In the genomic region with DNA sequence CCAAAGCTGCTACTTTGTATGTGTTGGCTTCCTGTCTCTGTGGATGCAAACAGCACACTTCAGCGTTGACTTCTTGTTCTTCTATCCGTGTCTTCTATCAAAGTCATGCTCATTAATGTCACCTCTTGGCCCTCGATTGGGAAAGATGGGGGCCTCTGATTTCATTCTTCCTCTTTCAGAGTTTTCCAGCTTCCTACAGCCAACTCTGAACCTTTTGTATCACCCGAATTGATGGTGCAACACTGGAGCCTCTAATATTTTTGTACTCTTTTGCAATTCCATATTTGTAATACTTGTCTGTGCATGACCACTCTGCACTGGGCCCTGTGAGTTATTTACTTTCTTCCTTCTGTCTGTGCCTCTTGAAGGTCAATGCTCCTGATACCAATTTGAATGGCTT, we compare ENCODE assay signal across 24 mouse cellular contexts.
DNase-seq lines count a peak whose midpoint lies in the region; ATAC-seq lines count a peak whose summit lies in the region.
"Had no signal": no experiment of that assay in that cellular context is flagged by ENCODE, and none has a peak within 500 bp of the region (broad histone marks: within the 10 kb centered on the region; RNA-seq: fewer than 3 reads in every experiment).

No protein-coding gene starts in this region.

- WGBS in hindbrain, embryonic 10.5 days: 88% methylated on average over 4 of the region's 4 CpGs
- 90% methylated on average over 4 of the region's 4 CpGs for WGBS in hindbrain, embryonic 11.5 days

- no peak overlapping the region for H3K27ac ChIP-seq in hindbrain, embryonic 10.5 days
- H3K27ac ChIP-seq in hindbrain, embryonic 11.5 days (ENCODE audit: low read depth, low read length): no peak overlapping the region
- H3K27ac ChIP-seq: forebrain, embryonic 12.5 days; heart, adult 2 months; heart, embryonic 13.5 days; hindbrain, embryonic 15.5 days; kidney, embryonic 15.5 days; limb, embryonic 13.5 days; liver, embryonic 13.5 days; stomach, postnatal 0 days had no signal

- H3K9ac ChIP-seq in hindbrain, embryonic 11.5 days (ENCODE audit: low read depth, low read length): no peak overlapping the region
- H3K9ac ChIP-seq: forebrain, embryonic 12.5 days; heart, embryonic 13.5 days; hindbrain, embryonic 15.5 days; kidney, embryonic 15.5 days; limb, embryonic 13.5 days; liver, embryonic 13.5 days had no signal

- ATAC-seq in granulocyte monocyte progenitor cell, adult 5-6 weeks (replicated peaks; ENCODE audit: poor library complexity, severe bottlenecking): peak; percentile 98
- peak; percentile 93 for ATAC-seq in megakaryocyte, adult 5-6 weeks (ENCODE audit: poor library complexity, severe bottlenecking)
- no peak for ATAC-seq in hindbrain, embryonic 11.5 days (ENCODE audit: low FRiP score)
- ATAC-seq: intestine, postnatal 0 days; midbrain, embryonic 16.5 days had no signal

- H3K9me3 ChIP-seq in hindbrain, embryonic 10.5 days: no peaks in the 10 kb centered on the region
- H3K9me3 ChIP-seq in hindbrain, embryonic 11.5 days (ENCODE audit: control insufficient read depth, low read length): no peaks in the 10 kb centered on the region
- H3K9me3 ChIP-seq: forebrain, embryonic 12.5 days; heart, embryonic 13.5 days; hindbrain, embryonic 15.5 days; kidney, embryonic 15.5 days; limb, embryonic 13.5 days; liver, embryonic 13.5 days had no signal

- no peaks in the 10 kb centered on the region for H3K27me3 ChIP-seq in hindbrain, embryonic 10.5 days (ENCODE audit: insufficient read depth, poor library complexity, severe bottlenecking)
- H3K27me3 ChIP-seq in hindbrain, embryonic 11.5 days (ENCODE audit: control insufficient read depth, insufficient read depth, low read length): no peaks in the 10 kb centered on the region
- H3K27me3 ChIP-seq: forebrain, embryonic 12.5 days; heart, embryonic 13.5 days; hindbrain, embryonic 15.5 days; kidney, embryonic 15.5 days; limb, embryonic 13.5 days; liver, embryonic 13.5 days had no signal

- H3K36me3 ChIP-seq in hindbrain, embryonic 10.5 days: no peaks in the 10 kb centered on the region
- H3K36me3 ChIP-seq in hindbrain, embryonic 11.5 days (ENCODE audit: control insufficient read depth, insufficient read depth, low read length): no peaks in the 10 kb centered on the region
- H3K36me3 ChIP-seq: forebrain, embryonic 12.5 days; heart, embryonic 13.5 days; hindbrain, embryonic 15.5 days; kidney, embryonic 15.5 days; liver, embryonic 13.5 days had no signal

- peaks cover 6% of the 10 kb centered on the region; the same call in 1 of the 2 replicates for H3K4me1 ChIP-seq in hindbrain, embryonic 10.5 days (replicated peaks)
- H3K4me1 ChIP-seq in hindbrain, embryonic 11.5 days (replicated peaks; ENCODE audit: control insufficient read depth, insufficient read depth, low read length): no peaks in the 10 kb centered on the region
- H3K4me1 ChIP-seq: hindbrain, embryonic 15.5 days; limb, embryonic 13.5 days had no signal

- no peak overlapping the region for H3K4me3 ChIP-seq in hindbrain, embryonic 10.5 days
- H3K4me3 ChIP-seq in hindbrain, embryonic 11.5 days (ENCODE audit: low read depth, low read length): no peak overlapping the region
- H3K4me3 ChIP-seq: forebrain, embryonic 12.5 days; heart, adult 2 months; heart, embryonic 13.5 days; hindbrain, embryonic 15.5 days; kidney, embryonic 15.5 days; limb, embryonic 13.5 days; liver, embryonic 13.5 days had no signal

- DNase-seq in 416B (ENCODE audit: low read depth) (peak; percentile 23), NIH3T3 (ENCODE audit: low read depth) (peak; percentile 16)
- no peak for DNase-seq in hindbrain, embryonic 10.5 days (ENCODE audit: low spot score)
- no peak for DNase-seq in cerebellum, postnatal 10 days
- no peak for DNase-seq in hindbrain, embryonic 11.5 days (ENCODE audit: low spot score)
- DNase-seq: adrenal gland, postnatal 25 days; cerebellum, adult 9-10 months; heart, adult 2 months; heart, postnatal 14 days; kidney, postnatal 4 days; layer of hippocampus, adult 9-11 months; liver, embryonic 13.5 days; thymus, adult 2 months; thymus, postnatal 4 days had no signal

- H3K4me2 ChIP-seq in hindbrain, embryonic 11.5 days (replicated peaks; ENCODE audit: low read depth, low read length): no peak overlapping the region
- H3K4me2 ChIP-seq: forebrain, embryonic 12.5 days; heart, embryonic 13.5 days; hindbrain, embryonic 15.5 days; kidney, embryonic 15.5 days; limb, embryonic 13.5 days; liver, embryonic 13.5 days had no signal

Comparison
In these comparisons a context has a peak if more than half of its experiments do, and no peak if none do; other contexts are left out.
1. DNase-seq: peak in 416B (single experiment) and NIH3T3 (single experiment); none in hindbrain, embryonic 10.5 days (single experiment), cerebellum, postnatal 10 days (0 of 2) and hindbrain, embryonic 11.5 days (single experiment).